Mouse (Mus musculus) midbrain, embryonic 11.5 days (tissue): ENCODE measurements around the gene Greb1. TPM values are rescaled to one million over a fixed set of nuclear protein-coding genes. Genes with fewer than 3 reads are reported as not detected.

Source experiments
- ATAC-seq: fragments of 200-750 bp; cut with Nextera tagmentation; 2 replicates; pipeline ENCODE4 v1.8.0; 2017; ENCODE audit warnings: moderate TSS enrichment, moderate library complexity; ENCODE audit not compliant: low FRiP score
- DNase-seq: peaks from one replicate; pipeline ENCODE4 v3.0.0; 2015; ENCODE audit warnings: low spot score; ENCODE audit errors: missing footprints
- H3K27ac ChIP-seq: fragments of 300-500 bp; sonication (generic); 2 replicates; pipeline ENCODE4 v1.5.1; 2014; ENCODE audit warnings: low read depth, low read length
- H3K27me3 ChIP-seq: fragments of 300-500 bp; sonication (generic); 2 replicates; pipeline ENCODE4 v1.6.1; 2014; ENCODE audit warnings: mild to moderate bottlenecking, low read length, moderate library complexity, mixed read lengths; ENCODE audit not compliant: control insufficient read depth, insufficient read depth
- H3K36me3 ChIP-seq: fragments of 300-500 bp; sonication (generic); 2 replicates; pipeline ENCODE4 v1.6.1; 2014; ENCODE audit warnings: mild to moderate bottlenecking, low read length, moderate library complexity, mixed read lengths; ENCODE audit not compliant: control insufficient read depth, insufficient read depth
- H3K4me1 ChIP-seq: fragments of 300-500 bp; sonication (generic); 2 replicates; pipeline ENCODE4 v1.6.1; 2014; ENCODE audit warnings: low read length; ENCODE audit not compliant: control insufficient read depth, insufficient read depth
- H3K4me2 ChIP-seq: fragments of 300-500 bp; sonication (generic); 2 replicates; pipeline ENCODE4 v1.6.1; 2014; ENCODE audit warnings: mild to moderate bottlenecking, moderate library complexity
- H3K4me3 ChIP-seq: fragments of 300-500 bp; sonication (generic); 2 replicates; pipeline ENCODE4 v1.5.1; 2014; ENCODE audit warnings: low read depth, low read length
- H3K9ac ChIP-seq: fragments of 300-500 bp; sonication (generic); 2 replicates; pipeline ENCODE4 v1.6.1; 2014; ENCODE audit warnings: low read length
- H3K9me3 ChIP-seq: fragments of 300-500 bp; sonication (generic); 2 replicates; pipeline ENCODE4 v1.6.1; 2016; ENCODE audit warnings: low read length; ENCODE audit not compliant: control insufficient read depth
- WGBS: fragments of 180-500 bp; shearing (Covaris S2); extraction: QIAGEN DNeasy Blood & Tissue Kit; methylation state at CpG from one replicate; pipeline ENCODE4 v1.1.7; 2014; 5-methylcytosine and 5-hydroxymethylcytosine counted together
- polyA plus RNA-seq: library from polyadenylated mRNA; unstranded; fragments of >200 nt; fragmentation: Nextera tagmentation; extraction: Ambion mirVana; gene quantifications from 2 replicates; pipeline ENCODE4 v1.2.1, GENCODE M21; 2014

Greb1 gene
- polyA plus RNA-seq, 1 experiment from 2014 or later, result 15.4 TPM

GRCm38 (mm10) chr12:16662955-16663585 is 137.6 kb downstream of the Greb1 start:
- no peak overlapping the region for H3K9ac ChIP-seq
- no peak for DNase-seq
- no peaks in the 10 kb centered on the region for H3K9me3 ChIP-seq
- WGBS, result 72% methylated on average over 6 of the region's 6 CpGs
- ATAC-seq, result no peak
- H3K4me2 ChIP-seq, result no peak overlapping the region
- H3K27ac ChIP-seq, result no peak overlapping the region
- H3K4me1 ChIP-seq, result no peaks in the 10 kb centered on the region
- H3K4me3 ChIP-seq, result no peak overlapping the region
- H3K36me3 ChIP-seq, result no peaks in the 10 kb centered on the region
- H3K27me3 ChIP-seq, result no peaks in the 10 kb centered on the region

GRCm38 (mm10) chr12:16661936-16662335 is 138.8 kb downstream of the Greb1 start:
- Histone ChIP-seq H3K36me3 (no peaks in the 10 kb centered on the region), H3K9ac (no peak overlapping the region), H3K27me3 (no peaks in the 10 kb centered on the region), H3K4me2 (no peak overlapping the region), H3K27ac (no peak overlapping the region), H3K9me3 (no peaks in the 10 kb centered on the region), H3K4me1 (no peaks in the 10 kb centered on the region), H3K4me3 (no peak overlapping the region)
- ATAC-seq (no peak), DNase-seq (no peak)
- 88% methylated on average over 2 of the region's 2 CpGs for WGBS

GRCm38 (mm10) chr12:16661459-16661858 is 139.2 kb downstream of the Greb1 start:
- no peak for DNase-seq
- WGBS, result 92% methylated on average over 10 of the region's 10 CpGs
- H3K4me2 ChIP-seq, result no peak overlapping the region

DNA sequence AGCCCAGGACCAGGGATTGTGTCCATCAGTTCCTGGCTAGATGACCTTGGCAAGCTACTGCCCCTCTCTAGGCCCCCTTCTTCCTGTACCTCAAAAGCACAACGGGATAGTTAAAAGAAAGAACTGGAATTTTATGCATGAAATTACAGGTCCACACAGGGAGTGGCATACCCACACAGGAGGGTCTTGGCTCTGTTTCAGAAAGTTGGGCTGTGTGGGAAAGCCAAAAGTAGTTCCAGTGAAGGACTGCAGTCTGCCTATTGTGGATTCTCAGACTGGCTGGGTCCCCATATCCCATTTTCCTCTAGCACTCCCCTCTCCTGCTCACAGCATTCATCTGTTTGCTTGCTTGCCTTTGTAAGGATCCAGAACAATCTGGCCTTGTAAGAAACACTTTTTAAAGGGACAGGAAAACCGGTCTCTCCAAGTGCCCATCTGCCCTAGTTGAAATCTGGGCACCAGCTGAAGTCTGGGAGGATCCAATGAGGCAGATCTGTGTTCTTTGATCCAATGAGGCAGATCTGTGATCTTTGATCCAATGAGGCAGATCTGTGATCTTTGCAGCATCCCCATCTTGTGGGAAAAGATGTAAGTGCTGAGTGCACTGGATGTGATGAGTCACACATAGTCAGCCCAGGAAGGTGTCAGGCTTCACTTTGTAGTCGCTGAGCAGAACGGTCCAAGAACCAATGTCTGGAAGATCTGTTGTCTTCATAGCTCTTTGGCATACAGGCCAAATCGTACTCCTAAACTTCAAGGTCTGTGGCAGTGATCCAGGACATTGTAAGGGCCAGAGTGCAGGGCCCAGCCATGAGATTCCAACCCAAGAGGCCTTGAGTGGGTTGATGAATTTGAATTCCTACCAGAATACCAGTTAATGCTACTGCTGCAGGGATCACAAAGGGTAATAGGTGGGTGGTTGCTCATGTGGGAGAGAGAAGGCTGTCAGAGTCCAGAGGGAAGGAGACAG is 143.5 kb downstream of the Greb1 start:
- H3K27ac ChIP-seq, result no peak overlapping the region
- no peak for ATAC-seq
- H3K4me2 ChIP-seq, result no peak overlapping the region
- peaks cover 19% of the 10 kb centered on the region for H3K27me3 ChIP-seq
- DNase-seq, result peak; percentile 23
- peaks cover 3% of the 10 kb centered on the region for H3K4me1 ChIP-seq
- no peak overlapping the region for H3K9ac ChIP-seq
- no peaks in the 10 kb centered on the region for H3K9me3 ChIP-seq
- WGBS, result 72% methylated on average over 5 of the region's 5 CpGs
- H3K4me3 ChIP-seq, result no peak overlapping the region
- no peaks in the 10 kb centered on the region for H3K36me3 ChIP-seq

More at GRCm38 (mm10) chr12:16661459-16661858, 139.2 kb downstream of the Greb1 start:
- Histone ChIP-seq H3K36me3 (no peaks in the 10 kb centered on the region), H3K4me3 (no peak overlapping the region), H3K9ac (no peak overlapping the region), H3K27ac (no peak overlapping the region), H3K9me3 (no peaks in the 10 kb centered on the region), H3K27me3 (no peaks in the 10 kb centered on the region), H3K4me1 (no peaks in the 10 kb centered on the region)
- ATAC-seq, result no peak

GRCm38 (mm10) chr12:16655604-16656003 is 145.1 kb downstream of the Greb1 start:
- Histone ChIP-seq H3K4me1 (peaks cover 3% of the 10 kb centered on the region), H3K9ac (no peak overlapping the region), H3K27ac (no peak overlapping the region), H3K27me3 (peaks cover 19% of the 10 kb centered on the region), H3K9me3 (no peaks in the 10 kb centered on the region), H3K4me2 (no peak overlapping the region), H3K4me3 (no peak overlapping the region), H3K36me3 (no peaks in the 10 kb centered on the region)
- DNase-seq (no peak), ATAC-seq (no peak)
- 81% methylated on average over 4 of the region's 4 CpGs for WGBS

DNA sequence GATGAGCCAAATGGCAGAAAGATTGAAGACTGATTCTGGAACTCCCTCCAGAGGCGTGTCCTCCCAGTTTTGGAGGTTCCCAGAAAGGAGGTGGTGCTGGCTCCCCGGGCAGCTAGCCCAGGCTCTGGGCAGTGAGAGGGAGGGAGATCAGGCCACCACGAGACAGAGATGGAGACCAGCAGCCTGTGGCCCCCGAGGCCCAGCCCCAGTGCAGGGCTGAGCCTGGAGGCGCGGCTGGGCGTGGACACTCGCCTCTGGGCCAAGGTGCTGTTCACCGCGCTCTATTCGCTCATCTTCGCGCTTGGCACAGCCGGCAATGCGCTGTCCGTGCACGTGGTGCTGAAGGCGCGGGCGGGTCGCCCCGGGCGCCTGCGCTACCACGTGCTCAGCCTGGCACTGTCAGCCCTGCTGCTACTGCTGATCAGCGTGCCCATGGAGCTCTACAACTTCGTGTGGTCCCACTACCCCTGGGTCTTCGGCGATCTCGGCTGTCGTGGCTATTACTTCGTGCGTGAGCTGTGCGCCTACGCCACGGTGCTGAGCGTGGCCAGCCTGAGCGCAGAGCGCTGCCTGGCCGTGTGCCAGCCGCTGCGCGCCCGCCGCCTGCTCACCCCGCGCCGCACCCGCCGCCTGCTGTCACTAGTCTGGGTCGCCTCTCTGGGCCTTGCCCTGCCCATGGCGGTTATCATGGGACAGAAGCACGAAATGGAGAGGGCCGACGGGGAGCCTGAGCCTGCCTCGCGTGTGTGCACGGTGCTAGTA is 147.2 kb downstream of the Greb1 start, which contains the start of gene Ntsr2:
Ntsr2 (plus strand) TSS at position 51 of the 762 bp plus-strand sequence.
- peak within 1 kb of the TSS; percentile 25 for H3K4me2 ChIP-seq
- H3K4me3 ChIP-seq, result no peak within 1 kb of the TSS
- H3K4me1 ChIP-seq, result peaks cover 3% of the 10 kb centered on the region
- no peak within 1 kb of the TSS for H3K9ac ChIP-seq
- WGBS, result 6% methylated on average over 58 of the region's 58 CpGs
- H3K9me3 ChIP-seq, result no peaks in the 10 kb centered on the region
- DNase-seq, result peak; percentile 93
- no peak within 1 kb of the TSS for H3K27ac ChIP-seq
- peaks cover 19% of the 10 kb centered on the region for H3K27me3 ChIP-seq
- ATAC-seq, result peak; percentile 69; the same call in 1 of the 2 replicates
- no peaks in the 10 kb centered on the region for H3K36me3 ChIP-seq

- H3K4me2 ChIP-seq, result no peak overlapping the region
- DNase-seq (no peak), ATAC-seq (no peak)
- no peaks in the 10 kb centered on the region for H3K9me3 ChIP-seq
- peaks cover 3% of the 10 kb centered on the region for H3K4me1 ChIP-seq
- no peak overlapping the region for H3K27ac ChIP-seq
- H3K36me3 ChIP-seq, result no peaks in the 10 kb centered on the region
- 81% methylated on average over 6 of the region's 6 CpGs for WGBS
- H3K9ac ChIP-seq, result no peak overlapping the region
- H3K27me3 ChIP-seq, result peaks cover 19% of the 10 kb centered on the region
- H3K4me3 ChIP-seq, result no peak overlapping the region
These were observed 150.9 kb downstream of the Greb1 start for GRCm38 (mm10) chr12:16649819-16650218.

DNA sequence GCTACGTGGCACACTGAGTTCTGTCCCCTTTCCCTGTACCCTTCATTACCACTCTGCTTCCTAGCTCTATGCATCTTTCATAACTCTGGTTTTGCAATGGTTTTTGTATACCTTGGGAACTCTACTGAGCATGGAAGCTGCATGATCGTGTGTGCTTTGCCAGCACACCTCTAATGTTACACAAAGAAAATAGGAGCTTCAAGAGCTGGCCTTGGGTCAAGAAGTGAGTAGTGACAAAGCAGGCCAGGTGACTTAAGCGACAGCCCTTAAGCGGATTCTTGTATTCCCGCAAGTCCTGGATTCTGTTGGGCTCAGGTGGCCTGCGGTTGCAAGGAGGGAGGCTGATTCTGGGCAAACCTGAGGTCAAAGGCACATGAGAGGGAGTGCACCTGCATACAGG is 152.4 kb downstream of the Greb1 start:
- ATAC-seq, result no peak
- Histone ChIP-seq H3K27me3 (peaks cover 4% of the 10 kb centered on the region), H3K9ac (no peak overlapping the region), H3K4me1 (peaks cover 8% of the 10 kb centered on the region), H3K4me2 (no peak overlapping the region), H3K27ac (no peak overlapping the region), H3K9me3 (no peaks in the 10 kb centered on the region), H3K36me3 (no peaks in the 10 kb centered on the region), H3K4me3 (no peak overlapping the region)
- no peak for DNase-seq
- WGBS, result 89% methylated on average over 6 of the region's 6 CpGs
